Mouse (Mus musculus) ES-E14 (cell line): ENCODE results near the gene Nfam1. TPM values are rescaled to one million over a fixed set of nuclear protein-coding genes. Genes with fewer than 3 reads are reported as not detected.

Source experiments
- DNase-seq: peaks from one replicate; pipeline ENCODE4 v3.0.0-alpha.2; 2013; ENCODE audit warnings: low read depth, low spot score
- H3K27ac ChIP-seq: 2 replicates; pipeline ENCODE4 v1.5.1; 2012; ENCODE audit warnings: low read depth, mild to moderate bottlenecking, low read length, moderate library complexity, mixed read lengths; ENCODE audit not compliant: poor library complexity, insufficient read depth, severe bottlenecking
- H3K36me3 ChIP-seq: 2 replicates; pipeline ENCODE4 v1.6.1; 2012; ENCODE audit warnings: mild to moderate bottlenecking, low read length, moderate library complexity, mixed read lengths; ENCODE audit not compliant: control insufficient read depth, poor library complexity, insufficient read depth, severe bottlenecking
- H3K4me1 ChIP-seq, 2 experiments: fragments of 150-350 bp in 1 of 2; sonication (generic) in 1 of 2; 2 replicates each; pipeline ENCODE4 v1.6.1; 2012; ENCODE audit warnings: low read length in 2 of 2, mild to moderate bottlenecking in 1 of 2, mixed read lengths in 1 of 2; ENCODE audit not compliant: control insufficient read depth in 2 of 2, insufficient read depth in 2 of 2, poor library complexity in 1 of 2
- H3K4me3 ChIP-seq, 2 experiments: fragments of 150-350 bp in 1 of 2; sonication (generic) in 1 of 2; 2 replicates each; pipeline ENCODE4 v1.5.1; 2012; ENCODE audit warnings: low read length in 2 of 2, low read depth in 1 of 2, mild to moderate bottlenecking in 1 of 2, mixed read lengths in 1 of 2; ENCODE audit not compliant: insufficient read depth in 1 of 2, poor library complexity in 1 of 2, severe bottlenecking in 1 of 2
- H3K9ac ChIP-seq: 2 replicates; pipeline ENCODE4 v1.6.1; 2012; ENCODE audit warnings: low read depth, mild to moderate bottlenecking, low read length, mixed read lengths; ENCODE audit not compliant: poor library complexity, insufficient read depth, severe bottlenecking
- H3K9me3 ChIP-seq: fragments of 150-350 bp; sonication (generic); 2 replicates; pipeline ENCODE4 v1.6.1; 2012; ENCODE audit warnings: low read depth, mild to moderate bottlenecking, low read length; ENCODE audit not compliant: control insufficient read depth, insufficient read depth
- CHD2 ChIP-seq: IDR thresholded peaks from 2 replicates; pipeline ENCODE4 v1.6.1; 2014; ENCODE audit warnings: mild to moderate bottlenecking, low read depth, low read length, inconsistent platforms
- HCFC1 ChIP-seq: IDR thresholded peaks from 2 replicates; pipeline ENCODE4 v1.6.1; 2012; ENCODE audit warnings: low read length, inconsistent platforms, borderline replicate concordance; ENCODE audit not compliant: insufficient read depth
- MAFK ChIP-seq: IDR thresholded peaks from 2 replicates; pipeline ENCODE4 v1.6.1; 2014; ENCODE audit warnings: mild to moderate bottlenecking, low read depth, low read length, inconsistent platforms; ENCODE audit not compliant: insufficient read depth
- ZC3H11A ChIP-seq: IDR thresholded peaks from 2 replicates; pipeline ENCODE4 v1.6.1; 2012; ENCODE audit warnings: low read depth, mild to moderate bottlenecking, inconsistent platforms, low read length, borderline replicate concordance
- ZNF384 ChIP-seq: IDR thresholded peaks from 2 replicates; pipeline ENCODE4 v1.6.1; 2012; ENCODE audit warnings: low read depth, low read length, inconsistent platforms
- in situ Hi-C, 2 experiments: fragments of 600-800 bp; cut with MboI; formaldehyde crosslinking; loops; one replicate each; pipeline ENCODE4 v1.15.1; 2025; ENCODE audit warnings: low sequenced_read_pairs in 2 of 2, inconsistent platforms in 1 of 2; ENCODE audit not compliant: unreplicated experiment in 2 of 2
- total RNA-seq: library from RNA; depleted of rRNA; stranded (reverse); fragments of 300-350 nt; gene quantifications from 2 replicates; pipeline ENCODE4 v1.2.3, GENCODE M21; 2012

The Nfam1 gene
- total RNA-seq, 1 experiment = 2.1 TPM

DNA sequence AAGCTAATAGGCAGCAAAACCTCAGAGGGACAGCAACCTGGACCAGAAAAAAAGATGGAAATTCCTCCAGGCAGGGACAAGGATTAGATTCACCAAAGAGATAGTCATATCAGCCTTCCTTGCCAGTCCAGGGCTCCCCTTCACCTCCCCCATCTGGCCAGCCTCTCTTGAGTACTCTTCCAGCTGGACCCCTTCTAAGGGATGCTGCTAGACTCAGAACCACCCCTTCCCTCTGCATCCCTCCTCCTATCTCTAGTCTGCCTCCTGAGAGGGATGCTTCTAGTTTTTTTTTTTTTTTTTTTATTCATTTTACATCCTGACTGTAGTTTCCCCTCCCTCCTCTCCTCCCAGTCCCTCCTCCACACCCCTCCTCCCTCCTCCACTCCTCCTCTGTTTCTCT, 36.7 kb downstream of the Nfam1 start:
- Histone ChIP-seq H3K27ac (no peak overlapping the region), H3K9me3 (no peaks in the 10 kb centered on the region), H3K4me1 (no peaks in the 10 kb centered on the region), H3K9ac (no peak overlapping the region), H3K36me3 (no peaks in the 10 kb centered on the region), H3K4me3 (no peak overlapping the region)
- no peak for DNase-seq
- in situ Hi-C loops = no loop called here
- TF ChIP-seq ZC3H11A = no peak
- no peak for TF ChIP-seq HCFC1
- TF ChIP-seq ZNF384 = no peak
- TF ChIP-seq MAFK = no peak
- TF ChIP-seq CHD2 = no peak

- in situ Hi-C loops = no loop called here
- Histone ChIP-seq H3K4me3 (no peak overlapping the region), H3K9me3 (no peaks in the 10 kb centered on the region), H3K27ac (no peak overlapping the region), H3K36me3 (no peaks in the 10 kb centered on the region), H3K4me1 (no peaks in the 10 kb centered on the region), H3K9ac (no peak overlapping the region)
- DNase-seq = no peak
- TF ChIP-seq CHD2 (no peak), ZC3H11A (no peak), MAFK (no peak), HCFC1 (no peak), ZNF384 (no peak)
Observed at GRCm38 (mm10) chr15:82995239-82995638, 37.9 kb downstream of the Nfam1 start.

DNA sequence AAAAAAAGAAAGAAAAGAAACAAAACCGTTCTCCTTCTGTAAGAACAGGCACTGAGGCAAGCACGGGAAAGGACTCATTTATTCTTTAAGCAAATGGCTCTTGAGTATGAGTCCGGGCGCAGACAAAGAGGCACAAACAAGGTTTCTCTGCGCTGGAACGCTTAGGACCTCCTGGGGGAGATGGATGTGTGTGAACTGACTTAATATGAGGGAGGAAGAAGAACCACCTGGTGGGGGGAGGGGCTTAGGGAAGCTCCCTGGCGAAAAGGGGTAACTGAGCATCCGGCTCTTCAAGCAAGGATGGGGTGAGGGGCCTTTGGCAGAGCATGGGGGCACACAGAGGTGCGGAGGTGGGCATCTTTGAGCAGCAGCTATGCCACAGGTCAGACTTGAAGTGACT, 40.2 kb downstream of the Nfam1 start:
- Histone ChIP-seq H3K4me1 (peaks cover 0 to 4% of the 10 kb centered on the region in 2 experiments; a peak in 1 of 4 replicates), H3K9me3 (no peaks in the 10 kb centered on the region), H3K27ac (no peak overlapping the region), H3K9ac (no peak overlapping the region), H3K4me3 (no peak overlapping the region), H3K36me3 (no peaks in the 10 kb centered on the region)
- in situ Hi-C loops = no loop called here
- DNase-seq = no peak
- TF ChIP-seq ZNF384 = peak; percentile 46; the same call in 1 of the 2 replicates
- TF ChIP-seq ZC3H11A = no peak

DNA sequence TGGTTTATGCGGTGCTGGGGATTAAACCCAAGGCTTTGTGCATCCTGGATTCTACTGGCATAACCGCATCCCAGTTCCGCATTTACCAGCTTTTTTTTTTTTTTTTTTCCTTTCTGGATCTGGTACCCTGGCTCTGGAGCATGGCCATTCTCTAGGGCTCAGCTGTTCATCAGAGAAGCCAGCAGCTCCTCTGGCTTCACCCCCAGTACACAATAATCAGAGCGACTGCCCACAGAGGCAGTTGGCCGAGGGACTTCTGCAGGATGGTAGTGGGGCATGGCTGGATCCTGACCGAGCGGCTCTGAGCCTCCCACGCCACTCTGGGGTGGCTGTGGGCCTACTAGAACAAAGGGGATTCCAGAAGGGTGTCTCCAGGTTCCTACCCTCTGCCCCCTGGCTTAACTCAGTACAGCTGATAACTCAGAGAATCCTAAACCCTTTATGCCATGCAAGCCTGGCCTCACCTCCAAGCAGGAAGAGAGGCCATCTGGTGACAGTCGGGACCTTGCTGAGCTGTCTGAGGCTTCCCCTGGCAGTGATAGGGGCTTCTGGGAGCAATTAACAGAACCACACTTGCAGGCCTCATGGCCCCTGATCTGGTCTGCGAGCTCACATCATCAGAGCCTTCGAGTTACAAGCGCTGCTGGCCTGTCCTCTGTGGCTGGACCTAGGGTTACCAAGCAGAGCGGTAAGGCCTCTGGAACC, 40.9 kb downstream of the Nfam1 start:
- Histone ChIP-seq H3K27ac (no peak overlapping the region), H3K4me3 (no peak overlapping the region), H3K9me3 (no peaks in the 10 kb centered on the region), H3K9ac (no peak overlapping the region), H3K36me3 (no peaks in the 10 kb centered on the region), H3K4me1 (peaks cover 0 to 4% of the 10 kb centered on the region in 2 experiments; a peak in 1 of 4 replicates)
- in situ Hi-C loops = no loop called here
- no peak for DNase-seq
- TF ChIP-seq ZC3H11A = no peak
- no peak for TF ChIP-seq HCFC1
- TF ChIP-seq CHD2 = no peak
- TF ChIP-seq MAFK = no peak
- no peak for TF ChIP-seq ZNF384

DNA sequence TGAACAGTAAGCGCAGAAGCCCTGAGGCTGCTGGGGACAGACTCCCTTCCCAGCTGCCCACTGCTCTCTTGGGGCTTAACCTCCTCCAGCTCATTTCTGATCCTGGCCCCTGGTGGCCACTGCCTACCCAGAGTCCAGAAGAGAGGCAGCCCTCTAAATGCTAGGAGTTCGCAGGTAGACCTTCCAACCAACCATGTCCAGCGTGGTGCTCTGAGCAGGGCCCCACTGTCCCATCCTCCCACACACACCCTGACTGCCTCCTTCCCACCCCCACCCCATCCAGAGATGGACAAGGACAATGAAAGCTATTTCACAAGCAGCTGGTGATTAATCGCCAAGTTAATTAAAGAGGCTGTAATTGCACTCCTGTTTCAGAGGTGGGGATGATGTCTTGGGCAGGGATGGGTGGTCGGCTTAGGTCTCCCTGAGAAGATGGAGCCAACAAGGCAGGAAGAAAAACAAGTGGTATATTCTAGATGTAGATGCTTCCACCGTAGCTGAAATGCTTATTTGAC, 43.9 kb downstream of the Nfam1 start:
- Histone ChIP-seq H3K4me1 (peaks cover 3 to 4% of the 10 kb centered on the region in 2 experiments; a peak in 2 of 4 replicates), H3K27ac (no peak overlapping the region), H3K9me3 (no peaks in the 10 kb centered on the region), H3K36me3 (no peaks in the 10 kb centered on the region), H3K9ac (no peak overlapping the region), H3K4me3 (no peak overlapping the region)
- in situ Hi-C loops = no loop called here
- no peak for TF ChIP-seq MAFK
- TF ChIP-seq ZNF384 = no peak
- no peak for TF ChIP-seq ZC3H11A
- no peak for DNase-seq
